Mouse (Mus musculus) activated CD4-positive, CD25-positive, alpha-beta regulatory T cell, adult 9 weeks (primary cell): ENCODE data around the gene Kcnip1. TPM values are rescaled to one million over a fixed set of nuclear protein-coding genes. Genes with fewer than 3 reads are reported as not detected.

Experiments
- polyA plus RNA-seq: library from polyadenylated mRNA; unstranded; fragments of 100-300 nt; shearing (Covaris generic); gene quantifications from one replicate; pipeline ENCODE4 v1.2.1, GENCODE M21; 2017

The Kcnip1 gene
- not detected for polyA plus RNA-seq

GRCm38 (mm10) chr11:33992938-33993337 lies at the start of gene Kcnip1:
Kcnip1 (minus strand) TSS chr11:33993152.

GRCm38 (mm10) chr11:33962688-33963407 lies 30.1 kb downstream of the Kcnip1 start, which contains the start of gene Kcnmb1:
Kcnmb1 (plus strand) TSS chr11:33963013.

GRCm38 (mm10) chr11:33598986-33599385 lies 394.0 kb downstream of the Kcnip1 start, which contains the start of gene D130052B06Rik:
D130052B06Rik (plus strand) TSS chr11:33599302.

Other genes starting within 250 kb of the Kcnip1 start
- gene Kcnmb1, start 30.1 kb downstream of the Kcnip1 start, polyA plus RNA-seq, result 0.38 TPM
- gene Lcp2, start 53.8 kb upstream of the Kcnip1 start, polyA plus RNA-seq, result 517 TPM
- 3.2 TPM for gene 4930469K13Rik, start 105.4 kb upstream of the Kcnip1 start, polyA plus RNA-seq
- not detected for gene Foxi1, start 214.9 kb upstream of the Kcnip1 start, polyA plus RNA-seq